Mouse (Mus musculus): ENCODE results near the gene Gatm. TPM values are rescaled to one million over a fixed set of nuclear protein-coding genes. Genes with fewer than 3 reads are reported as not detected.
A peak's percentile ranks its signal among the peaks of the same experiment; 100 is the strongest.

Gatm gene
- 187 and 197 TPM in 2 replicates for polyA plus RNA-seq (2021; fragmentation: Nextera tagmentation)
- long read RNA-seq, experiment 1, transcript Gatm-201 (9 exons, 2,389 nt): major isoform, 474 of 530 reads
- long read RNA-seq, experiment 1, partial matches to known transcripts: 26 of 530 reads
- long read RNA-seq, experiment 1, other reads (novel, unspliced or antisense): 29 of 530 reads
- long read RNA-seq, experiment 2, transcript Gatm-201 (9 exons, 2,389 nt): major isoform, 2,333 of 2,439 reads
- long read RNA-seq, experiment 2, partial matches to known transcripts: 28 of 2,439 reads
- long read RNA-seq, experiment 2, other reads (novel, unspliced or antisense): 77 of 2,439 reads

DNA sequence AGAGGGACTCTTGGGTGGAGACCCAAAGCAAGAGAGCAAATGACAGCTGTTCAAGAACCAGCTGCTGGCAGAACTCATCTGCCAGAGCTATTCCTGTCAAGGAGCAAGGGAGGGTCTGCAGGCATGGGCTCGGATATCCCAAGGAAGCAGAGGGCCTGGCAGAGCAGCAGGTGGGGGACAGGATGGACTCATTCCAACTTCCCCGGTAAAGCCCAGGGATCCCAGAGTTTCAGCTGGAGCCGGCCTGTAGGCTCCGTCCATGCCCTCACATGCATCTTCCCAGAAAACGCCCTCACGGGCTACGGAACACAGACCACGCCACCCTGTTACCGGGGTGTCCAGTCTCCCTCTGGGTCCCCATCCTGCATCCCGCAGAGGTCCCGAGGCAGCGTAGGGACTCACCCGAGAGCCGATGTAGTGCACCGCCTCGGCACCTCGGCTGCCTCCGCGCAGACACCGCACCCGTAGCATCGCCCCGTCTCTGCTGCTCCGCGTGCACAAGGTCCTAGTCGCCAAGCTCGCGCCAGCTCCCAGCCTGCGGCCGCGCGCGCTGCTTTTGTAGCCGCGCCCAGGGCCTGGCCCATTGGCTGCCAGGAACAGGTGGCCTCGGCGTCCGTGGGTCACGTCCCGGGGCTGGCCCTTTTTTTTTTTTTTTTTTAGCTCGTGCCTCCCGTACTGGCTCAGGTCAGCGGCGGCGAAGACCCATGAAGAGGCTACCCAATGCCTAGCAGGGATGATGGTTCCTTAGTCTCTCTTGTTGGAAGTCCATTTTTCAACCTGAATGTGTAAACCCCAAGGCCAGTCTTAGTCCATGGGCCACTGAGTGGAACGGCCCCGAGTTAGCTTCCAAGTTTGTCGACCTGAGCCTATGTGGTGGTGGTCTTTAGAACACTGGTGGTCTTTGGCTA is at the start of gene Gatm:
TSS of gene Gatm (minus strand) at position 558 of the 908 bp plus-strand sequence.

DNA sequence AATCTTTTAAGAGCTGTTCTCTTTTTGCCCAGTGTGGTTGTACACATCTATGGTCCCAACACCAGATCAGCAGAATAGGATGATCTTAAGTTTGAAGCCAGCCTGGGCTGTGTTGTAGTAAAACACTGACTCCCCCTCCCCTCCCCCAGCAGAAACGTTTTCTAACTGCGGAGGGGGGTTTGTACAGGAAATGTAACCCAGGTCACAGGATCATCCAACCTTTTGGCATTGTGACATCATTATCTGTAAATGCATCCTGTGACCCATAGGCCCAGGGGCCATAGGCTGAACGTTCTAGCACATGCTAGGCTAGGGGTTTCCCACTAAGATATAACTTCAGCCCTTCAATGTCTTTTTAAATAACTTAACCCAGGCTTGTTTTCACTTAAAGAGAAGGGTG is 25.6 kb upstream of the Gatm start, which contains the start of gene AA467197:
TSS of gene AA467197 (plus strand) at position 301 of the 400 bp plus-strand sequence.

Small RNA genes within 50 kb of the gene (microRNA-seq; reads per million reads assigned to microRNA genes)
- 2.6 reads per million, percentile 6 among the genes with 10 or more reads in this experiment for gene Mir147

Other genes starting within 250 kb of the Gatm start
- gene Shf, start 242.1 kb downstream of the Gatm start, polyA plus RNA-seq (2021; fragmentation: Nextera tagmentation): 3.4 and 3.9 TPM in 2 replicates
- 0.06 TPM in 1 of 2 replicates, not detected in the other for gene Slc28a2, start 184.8 kb downstream of the Gatm start, polyA plus RNA-seq (2021; fragmentation: Nextera tagmentation)
- gene Gm14085, start 126.4 kb downstream of the Gatm start, polyA plus RNA-seq (2021; fragmentation: Nextera tagmentation): not detected in 2 replicates
- 1.1 and 1.5 TPM in 2 replicates for gene AA467197, start 25.7 kb upstream of the Gatm start, polyA plus RNA-seq (2021; fragmentation: Nextera tagmentation)
- 3.2 and 3.6 TPM in 2 replicates for gene Slc30a4, start 91.4 kb upstream of the Gatm start, polyA plus RNA-seq (2021; fragmentation: Nextera tagmentation)
- 43.6 and 45.8 TPM in 2 replicates for gene Bloc1s6, start 127.2 kb upstream of the Gatm start, polyA plus RNA-seq (2021; fragmentation: Nextera tagmentation)
- gene Sqor, start 153.9 kb upstream of the Gatm start, polyA plus RNA-seq (2021; fragmentation: Nextera tagmentation): 11.2 and 13.6 TPM in 2 replicates